Mouse (Mus musculus): Measurements from ENCODE around the gene Epn1.
"Not testable (repeated sequence)": the region's sequence is repeated elsewhere in the genome, so short reads cannot be mapped to it uniquely, and the experiment has no call there.

Gene Epn1

GRCm38 (mm10) chr7:5058631-5059030, 21.4 kb upstream of the Epn1 start:
- DNase-seq (ENCODE audit: low spot score in 2 of 2): no peak

DNA sequence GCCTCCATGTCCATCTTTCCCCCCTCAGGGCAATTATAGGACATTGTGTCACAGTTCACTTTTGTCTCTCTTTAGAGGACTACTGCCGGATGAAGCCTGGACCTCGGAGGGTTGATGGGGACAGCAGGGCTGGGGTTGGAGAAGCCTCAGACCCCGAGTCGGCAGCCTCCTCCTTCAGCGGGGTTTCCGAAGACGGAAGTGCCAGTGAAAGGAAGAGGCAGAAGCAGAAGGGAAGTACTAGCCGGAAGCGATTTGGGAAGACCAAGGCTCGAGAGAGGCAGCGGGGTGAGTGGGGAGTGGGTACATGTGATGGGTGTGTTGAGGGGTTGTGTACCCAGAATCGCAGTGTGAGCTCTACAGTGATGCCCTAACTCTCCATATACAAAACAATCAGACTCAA, 20.6 kb upstream of the Epn1 start:
- DNase-seq (ENCODE audit: low spot score in 2 of 2): no peak

DNA sequence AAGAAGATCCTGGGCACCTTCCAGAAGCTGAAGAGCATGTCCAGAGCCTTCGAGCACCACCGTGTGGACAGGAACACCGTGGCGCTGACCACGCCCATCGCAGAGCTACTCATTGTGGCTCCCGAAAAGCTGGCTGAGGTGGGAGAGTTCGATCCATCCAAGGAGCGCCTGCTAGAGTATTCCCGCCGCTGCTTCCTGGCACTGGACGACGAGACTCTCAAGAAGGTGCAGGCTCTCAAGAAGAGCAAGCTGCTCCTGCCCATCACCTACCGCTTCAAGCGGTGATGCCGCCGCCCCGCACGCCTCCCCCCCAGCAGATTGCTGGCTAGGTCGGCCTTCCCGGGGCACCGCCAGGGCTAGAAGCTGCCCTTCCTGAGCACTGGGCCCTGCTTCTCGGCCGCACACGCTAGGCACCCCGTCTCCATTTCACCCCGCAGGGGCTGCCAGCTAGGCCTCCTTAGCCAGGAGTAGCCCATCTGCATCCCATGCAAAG, 19.8 kb upstream of the Epn1 start:
- peak; percentile 77 to 80 for DNase-seq (ENCODE audit: low spot score in 2 of 2)

GRCm38 (mm10) chr7:5060944-5061773, 18.9 kb upstream of the Epn1 start:
- peak; percentile 99 to 100 for DNase-seq (ENCODE audit: low spot score in 2 of 2)

GRCm38 (mm10) chr7:5061774-5062359, 18.2 kb upstream of the Epn1 start, which contains the start of gene U2af2:
Gene U2af2, plus strand, starts transcription at chr7:5062143.
- DNase-seq (ENCODE audit: low spot score in 2 of 2): peak; percentile 86 to 93

DNA sequence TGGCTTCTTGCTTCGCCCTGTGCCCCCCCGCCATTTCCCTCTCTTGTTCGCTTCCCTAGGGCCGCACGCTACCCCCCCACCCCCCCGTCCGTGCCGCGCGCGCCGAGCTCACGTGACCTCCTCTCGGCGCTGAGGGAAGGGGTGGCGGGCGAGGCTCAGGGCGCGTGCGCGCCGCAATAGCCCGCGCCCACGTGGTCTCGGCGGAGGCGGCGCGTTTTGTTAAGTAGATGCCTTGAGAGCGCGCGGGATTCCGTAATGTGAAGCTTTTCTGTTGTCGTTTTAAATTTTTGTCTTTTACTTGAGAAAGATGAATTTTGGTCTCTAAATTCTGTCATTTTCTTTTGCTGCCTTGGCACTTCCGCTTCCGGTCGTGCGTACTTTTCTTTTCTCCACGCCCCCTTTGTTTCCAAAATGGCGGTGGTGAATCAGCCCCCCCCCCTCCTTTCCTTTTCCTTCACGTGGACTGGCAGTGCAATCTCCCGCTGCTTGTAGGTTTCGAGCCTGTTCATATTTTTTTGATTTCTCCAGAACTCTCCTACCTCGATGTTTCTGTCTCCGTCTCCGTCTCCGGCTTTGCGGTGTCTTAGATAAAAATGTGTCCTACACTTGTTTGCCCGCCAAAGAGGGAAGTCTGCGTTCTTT, 17.6 kb upstream of the Epn1 start:
- peak; percentile 53 to 78 for DNase-seq (ENCODE audit: low spot score in 2 of 2)

DNA sequence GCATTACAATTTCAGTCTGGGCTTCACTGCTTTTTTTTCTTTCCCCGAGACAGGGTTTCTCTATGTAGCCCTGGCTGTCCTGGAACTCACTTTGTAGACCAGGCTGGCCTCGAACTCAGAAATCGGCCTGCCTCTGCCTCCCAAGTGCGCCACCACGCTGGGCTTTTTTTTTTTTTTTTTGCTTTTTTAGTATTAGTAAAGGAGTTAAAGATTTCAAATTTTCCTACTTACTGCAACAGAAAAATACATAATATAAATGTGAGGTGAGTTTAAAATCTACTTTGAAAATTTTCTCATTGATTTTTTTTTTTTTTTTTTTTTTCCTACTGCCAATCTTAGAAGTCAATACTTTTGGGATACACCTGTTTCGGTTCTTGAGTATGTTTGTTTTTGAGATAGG, 15.1 kb upstream of the Epn1 start:
- no peak for DNase-seq (ENCODE audit: low spot score in 2 of 2)

- no peak for DNase-seq (ENCODE audit: low spot score in 2 of 2)
These were observed 6.4 kb upstream of the Epn1 start for GRCm38 (mm10) chr7:5073586-5073985.

GRCm38 (mm10) chr7:5074984-5075383, 5.1 kb upstream of the Epn1 start:
- no peak for DNase-seq (ENCODE audit: low spot score in 2 of 2)

DNA sequence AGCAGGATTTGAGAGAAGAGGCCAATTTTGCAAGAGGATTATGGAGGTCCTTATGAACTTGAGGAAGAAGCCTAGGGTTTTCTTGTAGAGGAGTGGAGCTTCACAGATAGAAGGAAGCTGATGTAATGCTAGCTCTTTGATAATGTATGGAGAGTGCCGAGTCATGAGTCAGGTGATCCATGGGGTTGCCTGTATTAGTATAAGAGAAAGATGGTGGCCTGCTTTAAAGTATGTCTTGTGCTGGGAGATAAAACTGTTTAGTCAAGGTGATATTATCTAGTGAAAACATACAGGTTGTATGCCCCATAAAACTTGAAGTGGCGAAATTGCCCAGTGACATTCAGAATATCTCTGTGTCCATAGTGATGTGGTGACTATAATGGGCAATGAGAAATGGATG, 3.1 kb upstream of the Epn1 start:
- DNase-seq (ENCODE audit: low spot score in 2 of 2): no peak

- not testable (repeated sequence) for DNase-seq (ENCODE audit: low spot score in 2 of 2)
These were observed 548 bp upstream of the Epn1 start for GRCm38 (mm10) chr7:5079365-5080009.

GRCm38 (mm10) chr7:5080815-5081214, 780 bp downstream of the Epn1 start:
- no peak for DNase-seq (ENCODE audit: low spot score in 2 of 2)

DNA sequence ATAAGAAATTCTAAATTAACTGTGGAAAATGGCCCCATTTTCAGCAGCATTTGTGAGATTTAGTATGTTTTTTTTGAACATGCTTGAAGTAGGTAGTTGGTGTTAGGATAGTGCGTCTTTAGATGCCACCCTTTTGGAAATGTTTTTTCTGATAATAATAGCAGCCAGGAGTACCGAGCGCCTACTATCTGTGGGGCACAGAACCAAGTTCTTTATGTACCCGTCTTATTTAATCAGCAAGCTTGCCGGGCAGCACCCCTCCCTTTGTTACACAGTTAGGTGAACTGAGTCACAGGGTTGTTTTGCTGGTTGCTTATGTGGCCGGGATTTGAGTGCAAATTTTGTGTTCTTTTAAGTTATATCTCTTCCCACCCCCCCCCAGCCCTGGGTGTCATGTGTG, 1.2 kb downstream of the Epn1 start:
- no peak for DNase-seq (ENCODE audit: low spot score in 2 of 2)

- DNase-seq (ENCODE audit: low spot score in 2 of 2): no peak
These were observed 1.9 kb downstream of the Epn1 start for GRCm38 (mm10) chr7:5081939-5082338.

- DNase-seq (ENCODE audit: low spot score in 2 of 2): no peak
These were observed 3.5 kb downstream of the Epn1 start for GRCm38 (mm10) chr7:5083325-5084105.

DNA sequence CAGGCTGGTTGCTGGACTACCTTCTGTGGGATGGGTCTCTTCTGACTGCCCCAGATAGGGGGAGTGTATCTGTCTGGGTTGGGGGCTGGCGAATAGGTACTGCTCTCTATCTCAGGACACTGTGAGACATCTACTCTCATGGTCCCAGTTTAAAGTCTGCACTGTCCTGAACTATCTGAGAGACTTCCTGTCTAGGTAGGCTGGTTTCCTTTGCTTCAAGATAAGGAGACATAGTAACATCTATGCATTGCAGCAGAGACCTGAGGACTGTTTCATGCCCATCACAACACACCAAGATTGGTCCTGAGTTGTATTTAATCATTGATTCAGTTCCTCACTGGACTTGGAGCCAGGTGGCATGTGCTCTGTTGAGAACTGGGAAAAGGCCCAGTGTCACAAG, 5.5 kb downstream of the Epn1 start:
- no peak for DNase-seq (ENCODE audit: low spot score in 2 of 2)

- no peak for DNase-seq (ENCODE audit: low spot score in 2 of 2)
These were observed 6.9 kb downstream of the Epn1 start for GRCm38 (mm10) chr7:5086921-5087440.

DNA sequence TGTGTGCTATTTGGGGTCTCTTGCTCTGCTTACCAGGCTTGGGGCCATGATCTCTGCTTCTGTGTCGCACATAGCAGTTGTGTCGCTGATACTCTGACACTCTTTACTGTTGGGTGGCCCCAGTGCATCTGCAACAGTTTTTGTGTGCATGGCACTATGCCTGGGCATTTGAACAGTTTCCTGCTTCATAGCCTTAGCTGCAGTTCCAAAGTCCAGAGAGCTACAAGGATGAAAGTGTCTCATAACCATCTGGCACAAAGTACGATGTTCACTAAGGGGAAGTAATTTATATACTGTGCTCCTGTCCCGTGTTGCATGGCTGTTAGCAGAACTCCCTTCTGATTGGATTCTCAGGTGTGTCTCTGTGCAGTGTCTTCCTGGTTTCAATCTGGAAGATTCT, 7.9 kb downstream of the Epn1 start:
- no peak for DNase-seq (ENCODE audit: low spot score in 2 of 2)

GRCm38 (mm10) chr7:5089853-5090252, 9.8 kb downstream of the Epn1 start:
- peak; percentile 55 to 64 for DNase-seq (ENCODE audit: low spot score in 2 of 2)

- DNase-seq (ENCODE audit: low spot score in 2 of 2): peak; percentile 51 to 60
These were observed 11.1 kb downstream of the Epn1 start for GRCm38 (mm10) chr7:5091008-5091728.

All from right cerebral cortex, adult 2 months (tissue).